Mouse (Mus musculus) inflammation-experienced regulatory T-cells, adult 6 months (primary cell): ENCODE measurements around the gene Gnl3l. TPM values are rescaled to one million over a fixed set of nuclear protein-coding genes. Genes with fewer than 3 reads are reported as not detected.

Source experiments
- ATAC-seq: one replicate; pipeline ENCODE4 v1.8.0; 2017
- polyA plus RNA-seq, 3 experiments: library from polyadenylated mRNA; unstranded; fragments of 100-300 nt; shearing (Covaris generic); gene quantifications; one replicate each; pipeline ENCODE4 v1.2.1; 2017

The Gnl3l gene
- polyA plus RNA-seq: 10 to 100 TPM; 24.4 to 27.4 (median 25.1) TPM

- ATAC-seq: peak; percentile 95
These were observed at the start of gene Gnl3l for GRCm38 (mm10) chrX:151016938-151017877. TSS of gene Gnl3l (minus strand) at chrX:151017322.

GRCm38 (mm10) chrX:151066071-151066666, 49.0 kb upstream of the Gnl3l start:
- ATAC-seq: no peak

GRCm38 (mm10) chrX:151061615-151062299, 44.6 kb upstream of the Gnl3l start:
- no peak for ATAC-seq

GRCm38 (mm10) chrX:151059346-151059745, 42.2 kb upstream of the Gnl3l start:
- no peak for ATAC-seq

GRCm38 (mm10) chrX:151055559-151055958, 38.4 kb upstream of the Gnl3l start:
- no peak for ATAC-seq

- ATAC-seq: no peak
These were observed 37.4 kb upstream of the Gnl3l start for GRCm38 (mm10) chrX:151054489-151054888.

DNA sequence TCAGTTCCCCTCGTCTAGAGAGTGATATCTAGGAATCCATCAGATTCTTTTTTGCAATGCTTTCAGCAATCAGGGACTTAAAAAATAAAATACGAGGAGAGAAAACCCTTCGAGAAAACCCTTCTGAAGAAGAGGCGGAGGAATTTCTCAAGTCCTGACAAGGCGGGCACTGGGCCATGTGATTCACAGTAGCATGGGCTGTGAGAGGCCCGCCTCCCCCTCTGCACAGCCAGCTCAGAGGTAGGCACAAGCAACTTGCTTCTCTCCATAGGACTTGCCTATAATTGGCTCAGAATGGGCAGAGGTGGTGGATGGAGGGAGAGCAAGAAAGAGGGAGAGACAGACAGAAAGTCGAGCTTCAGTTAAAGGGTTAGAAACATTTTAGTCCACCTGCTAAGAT, 33.2 kb upstream of the Gnl3l start:
- ATAC-seq: no peak

- no peak for ATAC-seq
These were observed 32.6 kb upstream of the Gnl3l start for GRCm38 (mm10) chrX:151049661-151050215.

- no peak for ATAC-seq
These were observed 30.4 kb upstream of the Gnl3l start for GRCm38 (mm10) chrX:151047431-151048058.

DNA sequence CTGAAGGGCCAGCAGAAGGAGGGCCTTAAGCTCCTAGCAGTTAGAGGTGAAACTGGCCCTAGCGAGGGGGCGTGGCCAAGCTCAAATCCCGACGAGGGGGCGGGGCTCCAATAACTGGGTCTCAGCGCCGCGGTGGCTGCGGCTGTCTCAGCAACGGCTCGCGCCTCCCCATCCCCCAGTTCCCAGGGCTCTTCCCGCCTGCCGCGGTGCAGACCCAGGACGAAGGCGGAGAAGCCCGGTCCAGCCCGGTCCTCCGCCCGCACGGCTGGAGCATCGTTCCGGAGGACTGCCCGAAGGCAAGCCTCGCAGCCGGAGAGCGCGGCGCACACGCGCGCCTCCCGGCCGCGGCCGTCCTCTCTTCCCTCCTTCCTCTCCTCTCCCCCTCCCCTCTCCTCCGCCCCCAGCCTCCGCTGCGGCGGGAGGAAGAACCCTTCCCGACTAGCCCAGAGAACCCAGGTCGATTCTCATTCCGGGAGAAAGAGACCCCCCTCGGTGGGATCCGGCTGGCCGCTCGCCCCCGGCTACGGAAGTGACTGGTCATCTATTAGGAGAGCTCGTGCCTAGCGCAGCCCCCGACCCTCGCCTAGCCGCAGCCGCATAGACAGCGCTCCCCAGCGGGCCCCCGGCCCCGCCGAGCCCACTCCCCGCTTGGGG, 29.8 kb upstream of the Gnl3l start:
- ATAC-seq: peak; percentile 56

DNA sequence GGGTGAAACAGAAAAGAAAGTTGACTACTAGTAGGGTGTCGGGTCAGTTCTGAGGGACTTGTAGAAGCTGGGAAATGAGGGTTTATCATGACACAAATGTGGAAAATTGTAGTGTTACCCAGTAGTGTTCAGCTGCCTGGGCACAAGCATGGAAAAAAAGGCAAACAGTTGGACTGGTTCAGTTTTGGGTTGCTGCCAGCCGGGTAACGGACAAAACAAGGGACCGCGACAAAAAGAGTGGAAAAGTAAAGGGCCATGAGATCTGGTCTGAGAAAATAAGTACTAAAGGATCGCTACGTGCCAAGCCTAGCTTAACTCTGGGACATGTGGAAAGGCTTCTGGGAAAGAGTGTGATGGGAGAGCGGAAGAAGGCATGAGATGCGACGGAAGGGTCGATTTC, 29.2 kb upstream of the Gnl3l start:
- no peak for ATAC-seq

DNA sequence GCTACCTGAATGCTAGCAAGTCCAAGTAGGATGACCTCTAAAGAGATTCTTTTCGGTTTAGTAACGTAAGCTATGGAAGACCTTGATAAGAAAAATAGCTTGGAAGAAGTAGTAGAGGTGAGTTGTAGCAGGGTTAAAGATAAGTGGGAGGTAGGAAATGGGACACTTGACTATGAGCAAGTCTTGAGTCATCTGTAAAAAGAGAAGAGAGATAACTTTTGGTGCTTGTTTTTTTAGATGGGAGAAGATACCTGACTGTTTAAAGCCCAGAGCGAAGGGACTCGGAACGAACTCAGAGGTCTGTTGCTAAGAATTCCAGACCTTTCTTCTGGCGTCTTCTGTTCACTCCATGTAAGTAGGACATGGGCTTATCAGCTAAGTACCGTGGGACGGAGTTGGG, 28.7 kb upstream of the Gnl3l start, which contains the start of gene Fgd1:
Gene Fgd1 (plus strand): TSS at position 301 of the 400 bp plus-strand sequence.
- ATAC-seq: no peak

- no peak for ATAC-seq
These were observed 24.1 kb upstream of the Gnl3l start for GRCm38 (mm10) chrX:151041223-151041622.

DNA sequence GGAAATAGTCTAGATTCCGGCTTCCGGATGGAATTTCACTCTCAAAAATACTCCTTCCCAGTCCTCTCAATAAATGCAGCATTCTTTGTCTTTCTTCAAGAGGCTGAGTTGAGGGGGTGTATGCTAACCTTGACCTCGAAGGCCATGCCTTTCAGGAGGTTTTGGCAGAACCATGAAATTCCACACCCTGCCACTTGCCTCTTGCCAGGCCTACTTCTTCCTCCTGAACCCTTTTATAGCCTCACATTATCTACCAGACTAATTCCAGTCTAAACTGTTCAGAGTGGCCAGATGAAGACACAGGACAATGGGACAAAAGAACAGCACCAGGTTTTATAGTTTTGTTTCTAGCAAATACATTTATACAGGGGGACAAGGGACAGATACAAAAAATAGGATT, 14.3 kb upstream of the Gnl3l start:
- ATAC-seq: no peak

DNA sequence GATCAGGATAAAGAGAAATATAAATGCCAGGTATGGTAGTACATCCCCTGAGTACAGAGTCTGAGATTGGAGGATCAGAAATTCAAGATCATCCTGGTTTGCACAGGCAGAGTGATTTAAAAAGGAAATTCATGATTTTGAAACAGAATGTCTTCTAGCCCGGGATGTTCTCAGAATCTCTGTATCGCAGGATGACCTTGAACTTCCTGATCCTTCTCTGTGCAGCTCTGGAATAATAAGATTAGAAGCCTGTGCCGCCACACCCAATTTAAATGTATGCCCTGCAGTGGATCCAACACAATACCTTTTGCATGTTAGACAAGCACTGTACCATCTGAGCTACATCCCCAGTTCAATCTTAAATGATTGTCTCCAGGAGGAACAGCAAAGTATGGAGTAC, 1.7 kb upstream of the Gnl3l start:
- no peak for ATAC-seq

DNA sequence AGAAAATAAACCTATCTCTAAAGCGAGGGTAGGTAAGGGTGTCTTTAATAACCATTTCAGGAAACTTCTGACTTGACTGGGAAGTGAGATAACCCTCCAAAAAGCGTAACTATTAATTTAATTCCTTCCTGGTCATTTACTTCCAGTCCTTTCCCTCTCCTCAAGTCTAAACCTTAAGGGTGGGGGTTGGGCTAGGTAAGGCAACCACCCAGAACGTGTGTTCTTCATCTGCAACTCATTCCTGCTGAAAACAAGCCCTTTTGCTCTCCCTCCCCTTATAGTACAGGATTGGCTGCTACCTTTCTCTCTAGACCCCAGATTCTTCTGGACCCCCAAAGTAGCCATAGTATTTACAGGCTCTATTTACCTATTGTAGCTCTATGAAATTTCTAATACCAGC, 775 bp upstream of the Gnl3l start:
- ATAC-seq: no peak

- no peak for ATAC-seq
These were observed 20.3 kb downstream of the Gnl3l start for GRCm38 (mm10) chrX:150996775-150997174.

- ATAC-seq: no peak
These were observed 35.5 kb downstream of the Gnl3l start for GRCm38 (mm10) chrX:150981621-150982020.

- ATAC-seq: no peak
These were observed 41.7 kb downstream of the Gnl3l start for GRCm38 (mm10) chrX:150975424-150975823.

DNA sequence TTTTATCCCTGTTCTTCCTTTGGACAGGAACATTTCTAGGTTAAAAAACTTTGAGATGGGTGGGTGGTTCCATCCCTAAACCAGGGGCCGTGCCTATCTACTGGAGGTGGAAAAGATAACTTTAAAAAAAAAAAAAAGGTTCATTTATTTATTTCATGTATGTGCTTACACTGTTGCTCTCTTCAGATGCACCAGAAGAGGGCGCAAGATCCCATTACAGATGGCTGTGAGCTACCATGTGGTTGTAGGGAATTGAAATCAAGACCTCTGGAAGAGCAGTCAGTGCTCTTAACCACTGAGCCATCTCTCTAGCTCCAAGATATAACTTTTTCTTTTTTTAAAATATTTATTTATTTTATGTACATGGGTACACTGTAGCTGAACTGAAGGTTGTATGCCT, 54.1 kb downstream of the Gnl3l start:
- no peak for ATAC-seq

- no peak for ATAC-seq
These were observed 56.4 kb downstream of the Gnl3l start for GRCm38 (mm10) chrX:150960702-150961101.
